Mouse (Mus musculus): ENCODE data around the gene B020011L13Rik. TPM values are rescaled to one million over a fixed set of nuclear protein-coding genes. Genes with fewer than 3 reads are reported as not detected.

B020011L13Rik gene
- polyA plus RNA-seq (2014; fragmentation: Illumina TruSeq; extraction: RNeasy Lipid Tissue Mini Kit (QIAGEN cat#74804); ENCODE audit: low read depth, low replicate concordance): not detected

DNA sequence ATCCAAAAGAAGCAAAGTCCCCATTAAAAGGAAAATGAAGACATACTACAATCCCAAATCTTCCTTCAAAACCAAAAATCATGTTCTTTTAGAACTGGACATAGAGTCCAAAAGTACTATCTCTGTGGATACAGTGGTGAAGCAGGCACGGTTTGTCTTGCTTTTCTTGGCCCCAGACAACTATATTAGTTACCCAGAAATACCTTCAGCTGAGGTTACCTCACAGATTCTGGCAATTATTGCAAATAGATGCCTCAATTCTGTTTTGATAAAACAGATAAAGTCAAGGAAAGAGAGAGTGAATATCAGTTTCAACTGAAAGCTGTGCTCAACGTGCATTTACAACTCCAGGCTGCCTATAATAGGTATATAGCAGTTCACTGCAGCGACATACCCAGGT, at the start of gene B020011L13Rik:
B020011L13Rik (plus strand) TSS at position 301 of the 400 bp plus-strand sequence.

GRCm38 (mm10) chr1:117829781-117830180, 48.8 kb downstream of the B020011L13Rik start, which contains the start of gene Gm28360:
Gene Gm28360, plus strand, starts transcription at chr1:117830081.

Other genes with a start within 250 kb of the B020011L13Rik start
- gene Gm28363, start 84.0 kb upstream of the B020011L13Rik start, polyA plus RNA-seq (2014; fragmentation: Illumina TruSeq; extraction: RNeasy Lipid Tissue Mini Kit (QIAGEN cat#74804); ENCODE audit: low read depth, low replicate concordance): not detected
- not detected for gene Gm28360, start 48.9 kb downstream of the B020011L13Rik start, polyA plus RNA-seq (2014; fragmentation: Illumina TruSeq; extraction: RNeasy Lipid Tissue Mini Kit (QIAGEN cat#74804); ENCODE audit: low read depth, low replicate concordance)
- not detected for gene Gm28168, start 146.9 kb downstream of the B020011L13Rik start, polyA plus RNA-seq (2014; fragmentation: Illumina TruSeq; extraction: RNeasy Lipid Tissue Mini Kit (QIAGEN cat#74804); ENCODE audit: low read depth, low replicate concordance)
- not detected for gene Gm7145, start 184.8 kb downstream of the B020011L13Rik start, polyA plus RNA-seq (2014; fragmentation: Illumina TruSeq; extraction: RNeasy Lipid Tissue Mini Kit (QIAGEN cat#74804); ENCODE audit: low read depth, low replicate concordance)